Comparison of ENCODE assay signal across 13 mouse cellular contexts in the genomic region with DNA sequence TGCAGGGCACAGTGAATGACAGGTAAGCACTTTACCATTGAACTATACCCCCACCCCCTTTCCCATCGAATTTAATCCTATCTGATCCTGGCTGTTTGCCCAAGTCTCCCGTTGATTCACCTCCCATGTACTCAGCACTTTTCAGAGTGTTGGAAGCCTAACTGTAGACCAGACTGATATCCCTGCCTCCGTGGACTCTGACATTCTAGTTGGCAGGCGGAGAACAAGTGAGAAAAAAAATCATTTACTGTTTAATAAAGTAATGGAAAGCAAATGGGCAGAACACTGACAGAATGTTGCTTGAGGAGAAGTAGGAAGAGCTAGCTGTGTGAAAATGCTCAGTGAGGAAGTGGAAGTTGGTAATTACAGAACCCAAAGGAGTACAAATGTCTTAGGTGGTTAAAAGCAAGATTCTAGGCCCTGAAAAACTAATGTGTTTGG. TPM values are rescaled to one million over a fixed set of nuclear protein-coding genes. Genes with fewer than 3 reads are reported as not detected.
A peak's percentile ranks its signal among the peaks of the same experiment; 100 is the strongest.
DNase-seq lines count a peak whose midpoint lies in the region; ATAC-seq and TF ChIP-seq lines count a peak whose summit lies in the region.
"Had no signal": no experiment of that assay in that cellular context is flagged by ENCODE, and none has a peak within 500 bp of the region (broad histone marks: within the 10 kb centered on the region; RNA-seq: fewer than 3 reads in every experiment).

No protein-coding gene starts in this region.

- no peak overlapping the region for H3K4me2 ChIP-seq in liver, embryonic 12.5 days
- no peak overlapping the region for H3K4me2 ChIP-seq in intestine, embryonic 15.5 days (replicated peaks)
- H3K4me2 ChIP-seq: embryonic facial prominence, embryonic 12.5 days; midbrain, embryonic 15.5 days had no signal

- peak; percentile 63 for DNase-seq in liver, adult 2 months (ENCODE audit: extremely low read depth, low read depth, low spot score)
- peak; percentile 22 for DNase-seq in brain, embryonic 14.5 days (ENCODE audit: low read depth)
- no peak for DNase-seq in layer of hippocampus, postnatal 10 days (ENCODE audit: low spot score in 2 of 2)
- no peak for DNase-seq in lung, postnatal 10 days
- DNase-seq: heart, postnatal 14 days; left cerebral cortex, postnatal 4 days; lung, adult 2 months; right cerebral cortex, postnatal 4 days had no signal

- no peaks in the 10 kb centered on the region for H3K79me2 ChIP-seq in liver, adult 2 months (ENCODE audit: control insufficient read depth, insufficient read depth, low read length)

- no peak overlapping the region for H3K27ac ChIP-seq in liver, adult 2 months (replicated peaks; ENCODE audit: insufficient read depth, low read depth, low read length)
- no peak overlapping the region for H3K27ac ChIP-seq in liver, embryonic 12.5 days
- H3K27ac ChIP-seq in intestine, embryonic 15.5 days, result no peak overlapping the region
- H3K27ac ChIP-seq: embryonic facial prominence, embryonic 12.5 days; midbrain, embryonic 15.5 days had no signal

- TF ChIP-seq CTCF in liver, adult 2 months (IDR thresholded peaks at IDR 0.05; ENCODE audit: low read depth, low read length), result no peak
- TF ChIP-seq CTCF in brain, embryonic 14.5 days (IDR thresholded peaks at IDR 0.05; ENCODE audit: borderline replicate concordance, extremely low read depth, insufficient read depth, insufficient read length), result no peak

- H3K4me3 ChIP-seq in liver, adult 2 months (ENCODE audit: insufficient read depth, low read depth, low read length), result no peak overlapping the region
- no peak overlapping the region for H3K4me3 ChIP-seq in liver, embryonic 12.5 days
- no peak overlapping the region for H3K4me3 ChIP-seq in intestine, embryonic 15.5 days (replicated peaks)
- H3K4me3 ChIP-seq: embryonic facial prominence, embryonic 12.5 days; midbrain, embryonic 15.5 days had no signal

- H3K4me1 ChIP-seq in liver, adult 2 months (ENCODE audit: control insufficient read depth, insufficient read depth, low read length), result 0 out of 2 replicates have a peak, but pooled peaks cover 2% of the 10 kb centered on the region
- H3K4me1 ChIP-seq in liver, embryonic 12.5 days, result no peaks in the 10 kb centered on the region
- no peaks in the 10 kb centered on the region for H3K4me1 ChIP-seq in intestine, embryonic 15.5 days (replicated peaks)
- H3K4me1 ChIP-seq: embryonic facial prominence, embryonic 12.5 days; midbrain, embryonic 15.5 days had no signal

- no peak for ATAC-seq in liver, embryonic 12.5 days
- ATAC-seq in intestine, embryonic 15.5 days, result peak; percentile 45; the same call in 1 of the 2 replicates
- ATAC-seq in neutrophil, adult 5-6 weeks (ENCODE audit: extremely low read depth, insufficient number of reproducible peaks, low FRiP score, poor library complexity, severe bottlenecking), result peak; percentile 20; the same call in 1 of the 2 replicates
- ATAC-seq: midbrain, embryonic 15.5 days had no signal

- H3K36me3 ChIP-seq in liver, adult 2 months (ENCODE audit: control insufficient read depth, insufficient read depth, low read length), result no peaks in the 10 kb centered on the region
- no peaks in the 10 kb centered on the region for H3K36me3 ChIP-seq in liver, embryonic 12.5 days
- H3K36me3 ChIP-seq in intestine, embryonic 15.5 days, result no peaks in the 10 kb centered on the region
- H3K36me3 ChIP-seq: embryonic facial prominence, embryonic 12.5 days; midbrain, embryonic 15.5 days had no signal

- TF ChIP-seq POLR2A in liver, adult 2 months (IDR thresholded peaks at IDR 0.05; ENCODE audit: extremely low read depth, insufficient read depth, low read length), result no peak
- no peak for TF ChIP-seq POLR2A in brain, embryonic 14.5 days (IDR thresholded peaks at IDR 0.05; ENCODE audit: borderline replicate concordance, extremely low read depth, insufficient read depth, insufficient read length, poor library complexity, severe bottlenecking)

- no peaks in the 10 kb centered on the region for H3K9me3 ChIP-seq in liver, embryonic 12.5 days (replicated peaks)
- no peaks in the 10 kb centered on the region for H3K9me3 ChIP-seq in intestine, embryonic 15.5 days
- H3K9me3 ChIP-seq: embryonic facial prominence, embryonic 12.5 days; midbrain, embryonic 15.5 days had no signal

- 14% methylated on average over 4 of the region's 4 CpGs for WGBS in liver, adult 2 months
- WGBS in liver, embryonic 12.5 days (ENCODE audit: insufficient replicate concordance), result 55% methylated on average over 4 of the region's 4 CpGs
- WGBS in intestine, embryonic 15.5 days, result 54% methylated on average over 4 of the region's 4 CpGs

- H3K9ac ChIP-seq in liver, adult 2 months (ENCODE audit: low read depth, low read length), result no peak overlapping the region
- no peak overlapping the region for H3K9ac ChIP-seq in liver, embryonic 12.5 days
- H3K9ac ChIP-seq in intestine, embryonic 15.5 days, result no peak overlapping the region
- H3K9ac ChIP-seq: embryonic facial prominence, embryonic 12.5 days; midbrain, embryonic 15.5 days had no signal

- H3K27me3 ChIP-seq in liver, adult 2 months (ENCODE audit: control insufficient read depth, insufficient read depth, low read length), result no peaks in the 10 kb centered on the region
- no peaks in the 10 kb centered on the region for H3K27me3 ChIP-seq in liver, embryonic 12.5 days (replicated peaks)
- no peaks in the 10 kb centered on the region for H3K27me3 ChIP-seq in intestine, embryonic 15.5 days (replicated peaks)
- H3K27me3 ChIP-seq: embryonic facial prominence, embryonic 12.5 days; midbrain, embryonic 15.5 days had no signal

RNA-seq across cellular contexts. Expression of a gene that starts 12.2 kb away (rescaled TPM):
- 250 and 268 TPM in 2 replicates for total RNA-seq in liver, adult 2 months (2014; rRNA removed)
- 146 and 159 TPM in 2 replicates for polyA plus RNA-seq in liver, adult 2 months (2012; rRNA removed)
- 209 and 220 TPM in 2 replicates for polyA plus RNA-seq in liver, embryonic 12.5 days (2016; fragmentation: Nextera tagmentation; extraction: Ambion mirVana)
- polyA plus RNA-seq in brain, embryonic 14.5 days (2012; rRNA removed), result 260 and 306 TPM in 2 replicates
- 427 and 443 TPM in 2 replicates for polyA plus RNA-seq in intestine, embryonic 15.5 days (2015; fragmentation: Nextera tagmentation; extraction: Ambion mirVana)
- 408 and 470 TPM in 2 replicates for total RNA-seq in neutrophil, adult 5-6 weeks (2017)
- total RNA-seq in layer of hippocampus, postnatal 10 days (2021), result 100 to 1,000 TPM; 338 to 356 TPM

Comparison
In these comparisons a context has a peak if more than half of its experiments do, and no peak if none do; other contexts are left out.
1. DNase-seq: peak in liver, adult 2 months (single experiment) and brain, embryonic 14.5 days (single experiment); none in layer of hippocampus, postnatal 10 days (0 of 2) and lung, postnatal 10 days (single experiment).